Mouse (Mus musculus) thymus, adult 18-20 months (tissue): ENCODE data around the gene Dctpp1.

Experiments
- DNase-seq, 2 experiments: peaks; one replicate each; pipeline ENCODE4 v3.0.0; 2022; ENCODE audit warnings: mixed read lengths in 2 of 2

The Dctpp1 gene

DNA sequence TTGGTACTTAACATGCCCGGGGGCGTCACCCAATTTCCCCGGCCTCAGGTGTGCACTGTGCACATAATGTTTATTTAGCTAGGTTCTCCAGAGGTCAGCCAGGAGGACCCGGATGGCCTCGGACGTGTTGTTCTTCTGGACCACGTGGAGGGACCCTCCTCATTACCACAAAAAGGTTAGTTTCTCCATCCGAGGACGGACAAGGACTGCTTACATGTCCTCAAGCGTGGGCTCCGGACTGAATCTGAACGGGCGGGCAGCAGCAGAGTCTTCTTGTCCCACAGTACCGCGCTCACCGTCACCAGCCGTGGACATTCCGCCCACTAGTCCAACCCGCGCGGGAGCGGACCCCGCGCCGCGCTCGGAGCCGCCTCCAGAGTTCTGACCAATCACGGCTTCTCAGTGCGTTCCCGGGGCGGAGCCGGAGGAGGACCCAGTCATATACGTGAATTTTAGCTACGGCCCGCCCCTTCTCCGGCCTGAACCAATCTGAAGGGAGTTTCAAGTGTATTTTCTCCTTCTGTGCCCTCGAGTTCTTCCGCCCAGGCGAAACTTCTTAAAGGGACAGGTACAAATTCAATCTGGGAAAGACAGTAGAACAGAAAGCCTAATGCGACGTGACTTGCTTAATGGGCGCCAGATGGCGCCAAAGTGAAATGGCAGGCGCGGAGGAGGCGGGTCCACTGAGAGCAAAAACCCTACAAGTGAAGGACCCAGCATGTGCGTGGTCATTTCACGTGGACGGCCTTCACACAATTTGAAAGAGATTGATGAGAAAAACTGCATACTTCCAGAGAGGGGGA is at the start of gene Dctpp1:
TSS of gene Dctpp1 (minus strand) at position 401 of the 803 bp plus-strand sequence.
- peak; percentile 96 to 98 for DNase-seq

DNA sequence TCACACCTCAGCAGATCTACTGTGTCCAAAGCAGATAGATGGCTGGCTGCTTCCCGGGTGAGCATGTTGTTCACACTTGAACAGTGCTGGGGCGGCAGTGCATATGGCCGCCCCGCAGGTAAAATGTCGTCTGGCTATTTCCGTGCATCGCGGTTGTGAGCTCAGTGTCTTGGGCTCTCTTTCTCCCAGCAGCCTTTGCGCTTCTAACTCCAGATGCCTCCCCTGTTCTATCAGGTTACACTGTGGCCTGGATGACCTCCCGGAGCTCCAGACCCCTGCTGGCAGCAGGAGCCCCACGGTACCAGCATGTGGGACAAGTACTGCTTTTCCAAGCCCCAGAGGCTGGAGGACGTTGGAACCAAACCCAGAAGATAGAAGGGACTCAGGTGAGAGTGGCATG is 49.4 kb upstream of the Dctpp1 start:
- DNase-seq = no peak

DNA sequence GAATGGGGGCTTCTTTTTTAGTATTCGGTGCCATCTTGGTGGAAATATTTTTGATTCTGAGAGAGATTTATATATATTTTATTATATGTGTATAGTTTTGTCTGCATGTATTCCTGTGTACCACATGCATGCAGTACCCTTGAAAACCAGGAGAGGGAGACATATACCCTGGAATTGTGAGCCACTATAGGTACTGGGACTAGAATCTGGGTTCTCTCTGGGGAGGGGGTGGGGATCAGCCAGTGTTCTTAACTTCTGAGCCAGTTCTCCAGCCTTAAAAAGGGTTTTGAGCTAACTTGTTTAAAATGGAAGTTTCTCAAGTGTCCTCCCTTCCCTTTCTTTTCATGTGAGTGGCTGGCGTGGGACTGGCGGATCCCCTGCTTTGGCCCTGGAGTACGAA is 48.4 kb upstream of the Dctpp1 start:
- no peak for DNase-seq

DNA sequence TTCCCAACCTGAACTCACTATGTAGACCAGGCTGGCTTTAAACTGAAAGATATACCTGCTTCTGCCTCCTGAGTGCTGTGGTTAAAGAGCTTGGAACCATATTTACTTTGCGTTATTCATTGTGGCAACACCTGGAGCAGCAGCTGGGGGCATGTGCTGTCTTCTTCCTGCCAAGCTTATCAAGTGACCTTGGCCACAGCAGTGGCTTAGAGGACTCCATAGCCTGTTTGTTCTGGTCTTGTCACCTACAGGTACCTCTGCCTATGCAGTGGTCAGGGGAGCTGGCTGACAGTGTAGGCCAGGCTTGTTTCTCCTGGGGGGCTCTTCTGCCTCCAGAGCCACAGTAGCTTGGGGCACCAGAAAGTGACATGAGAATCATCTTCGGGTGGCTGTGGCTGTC is 47.9 kb upstream of the Dctpp1 start:
- DNase-seq = no peak

DNA sequence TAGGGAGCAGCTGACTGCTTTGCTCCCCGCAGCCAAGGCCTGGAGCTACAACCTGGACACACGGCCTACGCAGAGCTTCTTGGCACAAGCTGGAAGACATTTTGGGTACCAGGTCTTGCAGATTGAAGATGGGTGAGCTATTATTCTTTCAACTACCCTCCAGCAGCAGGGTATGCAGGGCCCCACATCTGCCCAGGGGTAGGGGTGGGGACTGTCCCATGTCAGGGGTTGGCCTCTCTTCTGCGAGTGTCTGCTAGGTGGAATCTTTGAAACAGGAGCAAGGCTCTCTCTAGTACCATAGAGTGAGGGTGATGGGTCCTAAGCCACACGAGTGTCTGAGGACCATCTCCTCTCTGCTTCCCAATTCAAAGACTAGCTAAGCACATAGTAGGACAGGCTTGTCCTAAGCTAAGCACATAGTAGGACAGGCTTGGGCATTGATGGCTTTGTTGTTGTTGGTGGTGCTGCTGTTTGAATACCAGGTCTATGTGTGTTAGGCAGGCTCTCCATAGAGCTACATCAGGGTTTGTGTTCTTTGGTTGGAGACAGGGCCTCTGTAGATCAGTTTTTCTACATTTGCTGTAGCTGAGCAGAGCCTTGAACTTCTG is 37.2 kb upstream of the Dctpp1 start:
- no peak for DNase-seq

DNA sequence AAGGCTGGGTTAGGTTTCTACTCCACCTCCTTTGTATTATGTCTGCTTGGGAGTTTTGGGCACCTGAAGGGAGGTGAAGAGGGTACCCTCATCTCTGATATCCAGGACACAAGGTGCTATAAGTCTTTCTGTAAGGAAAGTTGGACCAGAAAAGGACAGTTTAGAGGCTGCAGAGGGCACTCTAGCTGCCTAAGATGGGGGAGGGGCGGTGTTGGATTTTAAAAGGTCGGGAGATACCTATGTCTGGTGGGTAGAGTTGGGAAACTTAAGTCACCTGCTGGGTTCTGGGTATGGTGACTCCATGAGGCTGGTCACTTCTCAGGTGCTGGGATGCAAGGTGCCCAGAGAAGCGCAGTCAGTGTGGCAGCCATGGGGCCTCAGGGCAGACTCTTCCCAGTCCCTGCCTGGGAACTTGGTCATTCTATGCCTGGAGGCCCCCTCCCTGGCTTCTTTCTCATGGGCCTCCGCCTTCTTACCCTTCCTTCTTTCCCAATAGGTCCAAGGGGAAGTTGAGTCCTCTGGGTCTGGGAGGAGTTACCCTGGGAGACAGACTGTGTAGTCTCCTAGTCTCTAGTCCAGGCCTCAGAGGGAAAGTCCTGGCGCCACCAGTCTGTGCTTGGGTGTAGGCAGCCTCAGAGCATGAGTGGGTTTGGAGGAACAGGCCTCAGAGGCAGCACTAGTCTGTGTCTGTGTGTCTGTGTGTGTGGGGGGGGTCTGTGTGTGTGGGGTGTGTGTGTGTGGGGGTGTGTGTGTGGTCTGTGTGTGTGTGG is 36.5 kb upstream of the Dctpp1 start:
- DNase-seq = peak in 1 of 2 experiments; percentile 42

DNA sequence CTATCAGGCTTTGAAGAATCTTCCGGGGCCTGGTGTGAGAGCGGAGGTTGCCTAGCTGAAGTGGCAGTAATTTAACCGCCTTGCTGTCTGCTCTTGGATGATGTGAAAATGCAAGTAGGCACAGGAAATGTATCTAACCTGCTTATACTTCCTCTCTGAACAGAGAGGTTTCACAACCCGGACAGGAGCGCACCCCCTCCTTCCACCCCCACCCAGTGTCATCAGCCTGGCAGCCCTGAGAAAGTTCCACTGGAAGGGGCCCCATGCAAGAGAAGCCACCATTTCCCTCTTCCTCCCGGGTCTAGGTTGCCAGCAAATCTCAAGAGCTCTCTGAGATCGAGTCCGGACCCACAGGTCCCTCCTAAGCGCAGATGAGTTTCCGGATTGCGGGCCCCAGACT is 35.6 kb upstream of the Dctpp1 start, which contains the start of gene Itgal:
TSS of gene Itgal (plus strand) at position 163 of the 400 bp plus-strand sequence.
- DNase-seq = peak; percentile 58 to 77

DNA sequence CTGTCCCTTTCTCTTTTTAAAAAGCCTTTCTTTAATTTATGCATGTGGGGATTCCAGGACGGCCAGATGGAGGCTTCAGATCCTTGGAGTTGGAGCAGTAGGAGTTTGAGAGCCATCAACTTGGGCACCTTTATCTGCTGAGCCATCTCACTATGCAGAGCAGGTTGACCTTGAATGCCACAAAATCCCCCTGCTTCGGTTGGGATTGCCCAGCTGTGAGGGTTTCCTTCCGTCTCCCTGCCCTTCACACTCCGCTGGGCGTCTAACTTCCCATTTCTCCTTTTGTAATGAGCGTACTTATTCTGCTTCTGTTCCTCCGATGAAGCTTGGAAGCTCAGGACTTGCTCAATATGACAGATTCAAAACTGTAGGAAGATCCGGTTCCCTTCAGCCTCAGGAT is 29.6 kb upstream of the Dctpp1 start:
- DNase-seq = no peak

DNA sequence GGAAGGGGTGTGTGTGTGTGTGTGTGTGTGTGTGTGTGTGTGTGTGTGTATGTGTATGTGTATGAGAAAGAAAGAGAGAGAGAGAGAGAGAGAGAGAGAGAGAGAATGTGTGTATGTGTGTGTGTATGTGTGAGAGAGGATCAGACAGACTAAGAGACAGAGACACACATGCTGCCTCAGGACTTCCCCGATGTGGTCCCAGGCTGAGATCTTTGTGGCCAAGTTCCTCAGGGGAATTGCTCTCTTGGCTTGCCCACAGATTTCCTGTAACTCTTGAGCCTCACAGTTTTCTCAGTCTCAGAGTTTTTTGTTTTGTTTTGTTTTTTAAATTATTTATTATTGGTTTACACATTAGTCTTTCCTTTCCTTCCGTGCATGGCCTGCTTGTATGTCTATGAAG is 28.8 kb upstream of the Dctpp1 start:
- no peak for DNase-seq

DNA sequence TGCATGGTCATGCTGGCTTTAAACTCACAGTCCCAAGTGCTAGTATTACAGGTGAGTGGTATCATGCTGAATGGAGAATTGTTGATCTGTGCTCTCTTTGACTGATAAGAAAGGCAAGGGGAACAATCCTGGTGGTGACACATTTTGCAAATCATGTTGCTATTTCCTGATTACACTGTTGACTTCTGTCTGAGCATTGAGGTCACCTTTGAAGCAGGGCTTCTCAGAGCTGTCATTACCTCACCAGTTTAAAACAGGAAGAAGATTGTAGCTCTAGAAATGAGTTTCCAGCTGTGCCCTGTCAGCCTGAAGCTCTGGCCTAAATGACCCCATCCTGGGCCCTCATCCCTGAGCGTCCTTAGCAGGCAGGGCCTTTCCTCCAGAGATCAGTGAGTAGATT is 27.4 kb upstream of the Dctpp1 start:
- peak in 1 of 2 experiments; percentile 39 for DNase-seq

DNA sequence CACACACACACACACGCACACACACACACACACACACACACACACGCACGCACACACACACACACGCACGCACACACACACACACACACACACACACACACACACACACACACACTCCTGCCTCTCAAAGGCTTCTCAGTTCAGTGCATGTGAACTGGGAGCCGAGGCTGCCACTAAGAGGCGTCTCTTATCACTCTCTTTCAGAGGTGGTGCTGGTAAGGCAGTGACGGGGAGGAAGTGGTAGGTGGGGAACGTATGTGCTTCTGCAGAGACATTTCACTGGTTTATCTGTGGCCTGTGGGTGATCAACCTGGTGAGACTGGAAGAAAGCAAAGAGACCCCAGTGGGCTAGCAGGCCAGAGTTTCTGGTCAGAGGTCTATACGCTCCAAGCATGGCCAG is 24.6 kb upstream of the Dctpp1 start:
- peak in 1 of 2 experiments; percentile 72 for DNase-seq

DNA sequence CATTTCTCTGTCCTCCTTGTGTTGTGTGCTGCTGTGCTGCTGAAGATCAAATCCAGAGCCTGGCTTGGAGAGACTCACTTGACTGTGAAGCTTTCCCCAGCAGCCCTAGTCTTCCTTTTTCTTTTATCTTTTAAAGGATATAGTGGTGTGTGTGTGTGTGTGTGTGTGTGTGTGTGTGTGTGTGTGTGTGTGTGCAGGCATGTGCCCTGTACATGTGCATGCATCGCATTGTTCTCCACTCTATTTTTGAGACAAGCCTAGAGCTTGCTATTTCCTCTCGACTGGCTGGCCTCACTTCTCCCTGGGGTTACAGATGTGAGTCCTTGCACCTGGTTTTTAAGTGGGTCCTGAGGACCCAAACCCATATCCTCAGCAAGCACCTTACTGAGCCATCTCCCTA is 21.7 kb upstream of the Dctpp1 start:
- peak in 1 of 2 experiments; percentile 50 for DNase-seq

DNA sequence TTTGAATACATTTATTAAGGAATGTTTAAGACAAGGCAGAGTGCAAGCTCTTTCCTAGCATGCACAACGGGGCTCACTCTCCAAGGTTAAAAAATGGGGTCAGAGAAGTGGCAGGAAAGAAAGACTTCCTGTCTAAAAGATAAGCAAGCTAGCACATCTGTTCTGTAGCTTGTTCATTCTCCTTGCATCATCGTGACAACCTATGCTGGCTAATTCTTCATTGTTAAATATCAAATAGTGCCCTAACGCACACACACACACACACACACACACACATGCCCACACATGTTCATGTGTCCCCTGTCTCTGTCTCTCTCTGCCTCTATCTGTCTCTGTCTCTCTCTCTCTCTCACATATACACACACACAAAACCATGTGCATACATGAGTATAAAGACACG is 20.6 kb upstream of the Dctpp1 start:
- no peak for DNase-seq

DNA sequence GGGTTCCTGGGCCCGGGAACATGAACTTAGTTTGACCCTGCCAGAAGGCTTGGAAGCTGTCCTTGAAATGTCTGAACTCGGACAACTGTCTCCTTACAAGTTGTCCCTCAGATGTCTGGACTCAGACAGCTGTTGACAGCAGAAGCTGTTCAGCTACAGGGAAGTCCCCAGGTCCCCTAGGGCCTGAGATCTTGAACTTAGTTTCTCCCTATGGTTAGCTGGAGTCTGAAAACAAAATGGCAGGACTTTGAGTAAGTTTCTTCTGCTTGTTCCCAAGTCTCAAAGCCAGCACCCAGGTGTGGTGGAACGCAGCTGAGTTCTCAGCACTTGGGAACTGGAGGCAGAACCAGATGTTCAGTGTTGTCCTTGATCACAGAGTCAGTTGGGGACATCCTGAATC is 19.6 kb upstream of the Dctpp1 start:
- peak in 1 of 2 experiments; percentile 55 for DNase-seq

DNA sequence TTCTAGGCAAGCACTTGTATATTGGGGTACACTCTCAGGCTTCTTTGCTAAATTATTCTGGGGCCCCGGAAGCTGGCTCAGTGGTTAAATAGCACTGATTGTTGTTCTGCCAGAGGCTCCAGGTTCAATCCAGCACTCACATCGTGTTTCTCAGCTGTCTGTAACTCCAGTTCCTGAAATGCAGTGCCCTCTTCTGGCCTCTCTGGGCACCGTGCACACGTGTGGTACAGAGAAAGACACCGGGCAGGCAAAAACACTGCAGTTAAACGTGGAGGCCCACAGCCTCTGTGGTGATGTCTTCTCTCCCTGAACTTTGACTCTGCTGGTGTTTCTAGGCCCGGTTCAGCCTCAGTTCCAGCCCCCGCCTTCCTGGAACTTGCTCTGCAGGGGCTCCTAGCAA is 17.8 kb upstream of the Dctpp1 start:
- peak; percentile 55 to 67 for DNase-seq

DNA sequence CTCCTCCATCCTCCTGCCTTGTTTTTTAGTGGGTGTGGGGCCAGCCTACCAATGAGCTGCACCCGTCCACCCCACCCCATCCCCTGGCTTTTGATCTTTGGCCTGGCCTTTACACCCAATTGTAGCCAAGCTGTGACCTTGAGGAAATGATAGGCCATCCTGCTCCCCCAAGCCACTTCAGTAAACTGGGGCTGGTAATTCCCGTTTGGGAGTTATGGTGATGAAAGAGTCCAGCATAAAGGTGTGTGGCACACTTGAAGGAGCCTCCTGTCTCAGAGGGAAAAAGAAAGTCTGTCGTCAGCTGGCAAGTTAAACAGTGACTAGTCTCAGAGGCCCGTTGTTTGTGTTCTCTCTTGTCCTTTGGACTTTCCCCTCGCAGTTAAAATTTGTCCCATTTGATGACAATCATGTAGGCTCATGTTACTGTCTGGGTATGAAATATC is 16.0 kb upstream of the Dctpp1 start:
- no peak for DNase-seq

DNA sequence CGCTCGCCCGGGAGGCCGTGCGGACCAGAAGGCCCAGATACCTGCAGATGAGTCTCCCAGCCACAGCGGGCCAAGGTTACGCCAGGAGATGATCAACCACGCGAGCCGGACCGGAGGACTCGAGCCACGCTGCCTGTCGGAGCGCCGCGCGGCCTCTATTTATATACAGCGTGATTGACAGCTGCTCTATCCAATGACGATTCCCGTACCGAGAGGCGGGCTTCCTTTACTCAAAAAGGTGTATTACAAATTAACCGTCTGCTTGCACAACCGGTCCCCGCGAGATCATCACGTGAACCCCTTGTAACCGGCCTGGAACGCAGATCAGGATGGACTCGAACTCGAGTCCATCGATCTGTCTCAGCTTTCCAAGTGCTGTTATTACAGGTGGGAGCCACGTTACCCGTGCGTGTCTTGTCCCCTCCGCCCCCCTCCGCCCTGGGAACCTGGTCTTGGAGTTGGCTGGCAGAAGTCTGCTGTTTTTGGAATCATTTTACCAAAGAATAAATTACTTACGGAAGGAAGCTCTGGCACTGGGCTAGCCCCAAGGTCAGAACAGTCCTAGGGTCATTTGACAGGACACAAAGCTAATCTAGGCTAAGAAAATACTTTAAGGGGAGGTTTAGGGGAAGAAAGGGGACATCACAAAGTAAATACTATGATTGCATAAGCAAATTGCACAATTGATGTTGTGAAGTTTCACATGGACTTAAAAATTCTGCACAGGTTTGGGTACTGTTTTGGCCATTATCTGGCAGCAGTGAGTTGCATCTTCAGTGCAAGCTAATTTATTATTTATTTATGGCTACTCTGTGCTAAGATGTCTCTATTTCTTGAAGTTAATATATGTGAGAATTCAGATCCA is 13.6 kb upstream of the Dctpp1 start, which contains the start of gene Sephs2:
TSS of gene Sephs2 (minus strand) at position 131 of the 865 bp plus-strand sequence.
- peak; percentile 83 to 91 for DNase-seq

DNA sequence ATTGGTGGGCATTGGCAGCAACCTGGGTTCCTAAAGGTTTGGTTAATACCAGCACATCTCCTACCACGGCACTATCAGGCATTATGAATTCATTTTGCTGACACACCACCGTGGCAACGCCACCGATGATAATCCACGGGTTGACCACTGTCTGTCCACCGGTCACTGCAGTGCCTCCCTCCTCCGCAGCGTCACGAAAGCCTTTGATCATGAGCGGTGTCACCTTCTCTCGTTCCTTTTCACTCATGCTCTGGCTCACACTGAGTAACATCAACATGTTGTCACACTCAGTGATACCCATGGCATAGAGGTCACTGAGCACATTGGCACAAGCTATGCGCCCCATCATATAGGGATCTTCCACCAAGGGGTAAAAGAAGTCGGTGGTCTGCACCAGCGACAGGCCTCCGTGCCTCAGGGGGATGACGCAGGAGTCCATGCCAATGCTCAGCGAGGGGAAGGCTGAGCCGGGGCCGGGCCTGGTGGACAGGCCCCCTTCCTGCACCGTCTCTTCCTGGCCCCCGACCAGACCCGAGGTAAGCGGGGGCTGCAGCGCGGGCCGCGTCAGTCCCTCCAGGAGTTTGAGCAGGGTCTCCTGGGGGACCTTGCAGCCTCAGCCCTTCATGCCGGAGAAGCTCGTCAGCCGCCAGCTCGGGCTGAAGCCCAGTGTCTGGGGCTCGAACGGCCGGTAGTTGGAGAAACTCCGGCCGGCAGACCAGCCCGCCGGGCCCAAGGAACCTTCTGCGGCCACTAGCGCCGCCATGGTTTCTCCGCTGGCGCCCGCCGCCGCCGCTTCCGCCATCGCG is 12.8 kb upstream of the Dctpp1 start:
- DNase-seq = peak; percentile 31 to 47

DNA sequence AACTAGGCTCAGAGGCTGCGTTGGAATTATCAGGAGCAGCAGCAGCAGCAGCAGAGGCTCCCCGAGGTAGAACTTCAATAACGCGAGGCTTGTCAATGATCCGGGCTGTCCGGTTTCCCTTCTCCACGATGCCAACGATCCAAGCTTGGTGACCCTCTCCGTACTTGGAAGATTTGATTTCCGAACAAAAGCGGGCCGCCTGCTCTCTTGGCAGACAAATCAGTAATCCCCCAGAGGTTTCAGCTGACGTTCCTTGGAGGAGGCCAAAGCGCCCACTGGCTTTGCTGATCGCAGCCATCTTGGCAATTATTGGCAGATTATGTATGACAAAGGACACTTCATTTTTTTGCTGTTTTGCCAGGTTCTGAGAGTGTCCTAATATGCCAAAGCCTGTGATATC is 12.1 kb upstream of the Dctpp1 start:
- no peak for DNase-seq

DNA sequence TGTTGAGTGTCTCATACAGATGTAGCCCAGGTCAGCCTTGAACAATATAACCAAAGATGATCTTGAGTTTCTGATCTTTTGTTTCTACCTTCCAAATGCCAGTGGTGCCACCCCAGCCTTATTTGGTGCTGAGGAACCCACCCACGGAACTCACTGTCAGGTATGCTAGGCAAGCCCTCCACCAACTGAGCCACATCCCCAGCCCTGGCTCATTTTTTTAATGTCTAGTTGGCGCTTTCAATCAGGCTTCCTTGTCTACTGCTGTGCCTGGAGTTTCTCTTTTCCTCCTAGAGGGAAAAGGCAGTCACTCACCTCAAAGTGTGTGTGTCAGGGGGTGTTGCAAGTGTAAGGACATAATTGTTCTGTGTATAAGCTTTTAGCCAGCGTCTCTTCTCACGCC is 10.6 kb upstream of the Dctpp1 start:
- DNase-seq = no peak

DNA sequence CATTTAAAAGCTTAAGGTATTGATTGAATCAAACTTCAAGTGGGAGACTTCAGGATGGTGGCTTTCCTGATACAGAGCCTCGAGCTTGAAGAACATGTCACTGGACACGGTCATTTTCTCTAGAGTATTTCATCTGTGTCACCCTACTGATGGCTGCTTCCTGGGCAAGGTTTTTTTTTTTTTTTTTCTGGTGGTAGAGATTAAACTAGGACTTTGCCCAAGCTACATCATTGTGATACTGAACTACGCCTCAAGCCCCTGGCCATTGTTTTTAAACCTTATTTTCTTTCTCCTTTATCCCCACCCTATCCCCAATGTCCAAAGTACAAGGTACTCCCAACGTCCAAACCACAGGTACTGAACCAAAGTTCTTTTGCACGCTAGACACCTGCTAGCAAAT is 10.2 kb upstream of the Dctpp1 start:
- DNase-seq = no peak

DNA sequence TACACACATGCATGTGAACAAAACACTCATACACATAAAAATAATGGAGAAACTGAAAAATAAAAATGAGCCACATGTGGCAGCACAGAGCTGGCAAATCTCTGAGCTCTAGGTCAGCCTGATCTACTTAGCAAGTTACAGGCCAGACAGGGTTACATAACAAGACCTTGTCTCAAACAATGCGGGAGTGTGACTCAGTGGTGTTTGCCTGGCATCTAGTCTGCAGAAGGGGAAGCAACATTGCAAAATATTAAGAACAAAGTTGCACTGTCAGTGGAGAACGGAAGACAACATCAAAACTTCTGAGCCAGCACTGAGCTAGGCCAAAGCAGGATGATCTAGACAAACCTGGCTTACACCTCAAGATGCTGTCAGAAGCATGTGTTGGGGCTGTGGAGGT is 9.7 kb upstream of the Dctpp1 start:
- no peak for DNase-seq
